ENCODE assay signal across 29 mouse cellular contexts in genomic region chr4:107900206-107900605, GRCm38 (mm10). TPM values are rescaled to one million over a fixed set of nuclear protein-coding genes. Genes with fewer than 3 reads are reported as not detected.
DNase-seq lines count a peak whose midpoint lies in the region; ATAC-seq and TF ChIP-seq lines count a peak whose summit lies in the region.
"Had no signal": no experiment of that assay in that cellular context is flagged by ENCODE, and none has a peak within 500 bp of the region (broad histone marks: within the 10 kb centered on the region; RNA-seq: fewer than 3 reads in every experiment).

No protein-coding gene starts in this region.

- WGBS in intestine, embryonic 16.5 days, result 87% methylated on average over 3 of the region's 3 CpGs
- 83% methylated on average over 3 of the region's 3 CpGs for WGBS in liver, embryonic 12.5 days (ENCODE audit: insufficient replicate concordance)
- WGBS in liver, postnatal 0 days (ENCODE audit: insufficient replicate concordance), result 66% methylated on average over 3 of the region's 3 CpGs

- peak; percentile 28 for DNase-seq in adrenal gland, postnatal 14 days
- DNase-seq in adrenal gland, postnatal 4 days (ENCODE audit: low spot score in 2 of 2), result no peak
- DNase-seq in liver, postnatal 0 days, result peak; percentile 63
- no peak for DNase-seq in kidney, adult 11 months
- DNase-seq in layer of hippocampus, postnatal 14 days (ENCODE audit: low spot score in 2 of 2), result no peak
- no peak for DNase-seq in frontal cortex, postnatal 10 days (ENCODE audit: low spot score in 2 of 2)
- DNase-seq: cerebellum, adult 9-10 months; embryo, embryonic 11 days; gastrocnemius, adult 2 months; gastrocnemius, postnatal 36 days; heart, adult 2 months; heart, postnatal 10 days; kidney, postnatal 14 days; lung, postnatal 36 days; right cerebral cortex, adult 18-20 months had no signal

- no peak overlapping the region for H3K9ac ChIP-seq in intestine, embryonic 16.5 days (ENCODE audit: low read depth, low read length)
- no peak overlapping the region for H3K9ac ChIP-seq in liver, embryonic 12.5 days
- H3K9ac ChIP-seq in liver, postnatal 0 days (replicated peaks), result peak overlapping the region; percentile 2; the same call in 1 of the 2 replicates
- H3K9ac ChIP-seq: embryonic facial prominence, embryonic 12.5 days; forebrain, embryonic 15.5 days; heart, embryonic 13.5 days; hindbrain, embryonic 15.5 days; limb, embryonic 13.5 days; midbrain, embryonic 12.5 days; neural tube, embryonic 12.5 days had no signal

- H3K4me3 ChIP-seq in intestine, embryonic 16.5 days (ENCODE audit: low read length), result no peak overlapping the region
- H3K4me3 ChIP-seq in liver, embryonic 12.5 days, result no peak overlapping the region
- no peak overlapping the region for H3K4me3 ChIP-seq in liver, postnatal 0 days (ENCODE audit: low read depth, low read length)
- H3K4me3 ChIP-seq: embryonic facial prominence, embryonic 12.5 days; forebrain, embryonic 10.5 days; forebrain, embryonic 15.5 days; gastrocnemius, adult 2 months; heart, adult 2 months; heart, embryonic 13.5 days; hindbrain, embryonic 10.5 days; hindbrain, embryonic 15.5 days; limb, embryonic 13.5 days; midbrain, embryonic 12.5 days; myocyte; neural tube, embryonic 12.5 days had no signal

- no peak for TF ChIP-seq CTCF in liver, postnatal 0 days (IDR thresholded peaks at IDR 0.05; ENCODE audit: low read depth)

- H3K27me3 ChIP-seq in intestine, embryonic 16.5 days (replicated peaks; ENCODE audit: control insufficient read depth, insufficient read depth, low read length), result no peaks in the 10 kb centered on the region
- H3K27me3 ChIP-seq in liver, embryonic 12.5 days (replicated peaks), result no peaks in the 10 kb centered on the region
- no peaks in the 10 kb centered on the region for H3K27me3 ChIP-seq in liver, postnatal 0 days (ENCODE audit: insufficient read depth, low read length)
- H3K27me3 ChIP-seq: embryonic facial prominence, embryonic 12.5 days; forebrain, embryonic 15.5 days; heart, embryonic 13.5 days; hindbrain, embryonic 15.5 days; limb, embryonic 13.5 days; midbrain, embryonic 12.5 days; neural tube, embryonic 12.5 days had no signal

- H3K9me3 ChIP-seq in intestine, embryonic 16.5 days (ENCODE audit: control insufficient read depth, low read length), result no peaks in the 10 kb centered on the region
- no peaks in the 10 kb centered on the region for H3K9me3 ChIP-seq in liver, embryonic 12.5 days (replicated peaks)
- no peaks in the 10 kb centered on the region for H3K9me3 ChIP-seq in liver, postnatal 0 days (ENCODE audit: low read length)
- H3K9me3 ChIP-seq: embryonic facial prominence, embryonic 12.5 days; forebrain, embryonic 10.5 days; forebrain, embryonic 15.5 days; G1E; heart, embryonic 13.5 days; hindbrain, embryonic 10.5 days; hindbrain, embryonic 15.5 days; limb, embryonic 13.5 days; midbrain, embryonic 12.5 days; neural tube, embryonic 12.5 days had no signal

- no peak for ATAC-seq in intestine, embryonic 16.5 days
- peak; percentile 39; the same call in 1 of the 2 replicates for ATAC-seq in liver, embryonic 12.5 days
- ATAC-seq in liver, postnatal 0 days, result peak; percentile 70
- ATAC-seq: forebrain, embryonic 15.5 days; inflammation-experienced regulatory T-cells, adult 6 months had no signal

- no peak for TF ChIP-seq EP300 in liver, postnatal 0 days (IDR thresholded peaks at IDR 0.05; ENCODE audit: low read depth)

- H3K36me3 ChIP-seq in intestine, embryonic 16.5 days (ENCODE audit: control insufficient read depth, insufficient read depth, low read length), result peaks cover 6% of the 10 kb centered on the region; the same call in 1 of the 2 replicates
- H3K36me3 ChIP-seq in liver, embryonic 12.5 days, result peaks cover 60% of the 10 kb centered on the region
- peaks cover 31% of the 10 kb centered on the region for H3K36me3 ChIP-seq in liver, postnatal 0 days (replicated peaks; ENCODE audit: insufficient read depth, low read length)

- H3K27ac ChIP-seq in intestine, embryonic 16.5 days (ENCODE audit: low read length), result peak overlapping the region; percentile 3; the same call in 1 of the 2 replicates
- peak overlapping the region; percentile 72 for H3K27ac ChIP-seq in liver, embryonic 12.5 days
- peak overlapping the region; percentile 94 for H3K27ac ChIP-seq in liver, postnatal 0 days (ENCODE audit: low read depth)
- H3K27ac ChIP-seq: embryonic facial prominence, embryonic 12.5 days; forebrain, embryonic 10.5 days; forebrain, embryonic 15.5 days; gastrocnemius, adult 2 months; heart, adult 2 months; heart, embryonic 13.5 days; hindbrain, embryonic 10.5 days; hindbrain, embryonic 15.5 days; limb, embryonic 13.5 days; midbrain, embryonic 12.5 days; neural tube, embryonic 12.5 days had no signal

- H3K4me1 ChIP-seq in intestine, embryonic 16.5 days (ENCODE audit: control insufficient read depth, insufficient read depth, low read length), result peaks cover 16% of the 10 kb centered on the region; the same call in 1 of the 2 replicates
- H3K4me1 ChIP-seq in liver, embryonic 12.5 days, result peaks cover 31% of the 10 kb centered on the region
- peaks cover 19% of the 10 kb centered on the region for H3K4me1 ChIP-seq in liver, postnatal 0 days (ENCODE audit: insufficient read depth)
- H3K4me1 ChIP-seq: embryonic facial prominence, embryonic 12.5 days; forebrain, embryonic 10.5 days; forebrain, embryonic 15.5 days; heart, embryonic 13.5 days; hindbrain, embryonic 10.5 days; hindbrain, embryonic 15.5 days; limb, embryonic 13.5 days; midbrain, embryonic 12.5 days; neural tube, embryonic 12.5 days had no signal

- H3K4me2 ChIP-seq in intestine, embryonic 16.5 days (ENCODE audit: low read depth, low read length), result no peak overlapping the region
- H3K4me2 ChIP-seq in liver, embryonic 12.5 days, result no peak overlapping the region
- peak overlapping the region; percentile 47 for H3K4me2 ChIP-seq in liver, postnatal 0 days (ENCODE audit: low read depth, low read length)
- H3K4me2 ChIP-seq: embryonic facial prominence, embryonic 12.5 days; forebrain, embryonic 15.5 days; heart, embryonic 13.5 days; hindbrain, embryonic 15.5 days; limb, embryonic 13.5 days; midbrain, embryonic 12.5 days; neural tube, embryonic 12.5 days had no signal

RNA-seq across cellular contexts. Expression of gene 0610037L13Rik, which starts 10.6 kb away (rescaled TPM):
- 75.3 and 75.4 TPM in 2 replicates for total RNA-seq in adrenal gland, postnatal 14 days (2021)
- 10 to 100 TPM; 76.9 to 89.9 TPM for total RNA-seq in adrenal gland, postnatal 4 days (2021)
- polyA plus RNA-seq in intestine, embryonic 16.5 days (2015; fragmentation: Nextera tagmentation; extraction: Ambion mirVana), result 87.7 and 93.8 TPM in 2 replicates
- polyA plus RNA-seq in liver, embryonic 12.5 days (2016; fragmentation: Nextera tagmentation; extraction: Ambion mirVana), result 54.1 and 59.0 TPM in 2 replicates
- 44.4 and 45.8 TPM in 2 replicates for polyA plus RNA-seq in liver, postnatal 0 days (2015; fragmentation: Nextera tagmentation; extraction: Ambion mirVana)
- total RNA-seq in layer of hippocampus, postnatal 14 days (2021), result 10 to 100 TPM; 61.0 to 69.7 TPM

RNA-seq across cellular contexts. Expression of gene Magoh, which starts 20.7 kb away (rescaled TPM):
- 91.3 and 98.1 TPM in 2 replicates for total RNA-seq in adrenal gland, postnatal 14 days (2021)
- 100 to 1,000 TPM; 108 to 111 TPM for total RNA-seq in adrenal gland, postnatal 4 days (2021)
- polyA plus RNA-seq in intestine, embryonic 16.5 days (2015; fragmentation: Nextera tagmentation; extraction: Ambion mirVana), result 132 and 139 TPM in 2 replicates
- 140 and 151 TPM in 2 replicates for polyA plus RNA-seq in liver, embryonic 12.5 days (2016; fragmentation: Nextera tagmentation; extraction: Ambion mirVana)
- polyA plus RNA-seq in liver, postnatal 0 days (2015; fragmentation: Nextera tagmentation; extraction: Ambion mirVana), result 66.1 and 67.5 TPM in 2 replicates
- total RNA-seq in layer of hippocampus, postnatal 14 days (2021), result 10 to 100 TPM; 37.4 to 40.5 TPM

RNA-seq across cellular contexts. Expression of gene Cpt2, which starts 23.2 kb away (rescaled TPM):
- 247 and 275 TPM in 2 replicates for total RNA-seq in adrenal gland, postnatal 14 days (2021)
- total RNA-seq in adrenal gland, postnatal 4 days (2021), result 100 to 1,000 TPM; 112 to 120 TPM
- polyA plus RNA-seq in intestine, embryonic 16.5 days (2015; fragmentation: Nextera tagmentation; extraction: Ambion mirVana), result 142 and 155 TPM in 2 replicates
- polyA plus RNA-seq in liver, embryonic 12.5 days (2016; fragmentation: Nextera tagmentation; extraction: Ambion mirVana), result 40.1 and 42.7 TPM in 2 replicates
- 99.3 and 100 TPM in 2 replicates for polyA plus RNA-seq in liver, postnatal 0 days (2015; fragmentation: Nextera tagmentation; extraction: Ambion mirVana)
- total RNA-seq in layer of hippocampus, postnatal 14 days (2021), result 1 to 10 TPM; 8.4 to 8.9 TPM

Comparison
In these comparisons a context has a peak if more than half of its experiments do, and no peak if none do; other contexts are left out.
1. DNase-seq: peak in adrenal gland, postnatal 14 days (single experiment) and liver, postnatal 0 days (single experiment); none in adrenal gland, postnatal 4 days (0 of 2), kidney, adult 11 months (single experiment), layer of hippocampus, postnatal 14 days (0 of 2) and frontal cortex, postnatal 10 days (0 of 2).
2. H3K27ac ChIP-seq: peak in every context shown above with its lines; median percentile 94 in liver, postnatal 0 days; 72 in liver, embryonic 12.5 days; 3 in intestine, embryonic 16.5 days.
3. RNA of gene Cpt2, which starts 23.2 kb away (total RNA-seq): 247 to 275 TPM in adrenal gland, postnatal 14 days and 112 to 120 TPM in adrenal gland, postnatal 4 days; 8.4 to 8.9 TPM in layer of hippocampus, postnatal 14 days; every median in the first group is over 10 times any median in the second.